Mouse (Mus musculus) G1E (cell line): Measurements from ENCODE around the gene Rarres1.

ENCODE experiments used
- CTCF ChIP-seq: IDR thresholded peaks from 2 replicates; pipeline ENCODE4 v1.5.1; 2012; ENCODE audit warnings: low read depth, low read length, inconsistent platforms, mixed read lengths
- GATA1 ChIP-seq: IDR thresholded peaks from 2 replicates; pipeline ENCODE4 v1.6.1; 2012; ENCODE audit warnings: borderline replicate concordance, low read length, inconsistent platforms, mixed read lengths
- TAL1 ChIP-seq: conservative IDR thresholded peaks from 2 replicates; pipeline ENCODE4 v1.6.1; 2012; ENCODE audit warnings: low read depth, low read length, inconsistent platforms, mixed read lengths

DNA sequence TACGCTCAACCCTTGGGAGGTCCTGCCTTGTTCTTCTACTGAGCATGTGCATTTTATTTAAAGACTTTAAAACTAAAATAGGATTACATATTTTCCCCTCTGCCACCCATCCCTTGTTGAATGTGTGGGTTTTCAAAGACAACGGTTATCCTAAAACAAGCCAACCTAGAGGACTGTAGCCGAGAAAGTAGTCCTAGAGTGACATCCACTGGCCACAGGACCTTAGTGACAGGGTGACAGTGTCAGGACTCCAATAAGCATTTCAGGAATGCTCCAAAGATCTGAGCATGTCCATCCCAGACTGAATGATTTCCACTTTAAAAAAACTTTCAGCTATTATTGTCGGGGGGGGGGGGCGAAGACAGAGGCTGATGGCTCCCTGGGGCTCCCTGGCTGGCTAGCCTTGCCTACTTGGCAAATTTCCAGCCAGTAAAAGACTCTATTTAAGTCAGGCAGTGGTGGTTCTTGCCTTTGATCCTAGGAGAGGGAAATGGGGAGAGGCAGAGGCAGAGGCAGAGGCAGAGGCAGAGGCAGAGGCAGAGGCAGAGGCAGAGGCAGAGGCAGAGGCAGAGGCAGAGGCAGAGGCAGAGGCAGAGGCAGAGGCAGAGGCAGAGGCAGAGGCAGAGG, 49.5 kb upstream of the Rarres1 start:
- TF ChIP-seq CTCF (no peak), TAL1 (no peak), GATA1 (no peak)
